8 mouse cellular contexts compared by ENCODE assay signal in the genomic region with DNA sequence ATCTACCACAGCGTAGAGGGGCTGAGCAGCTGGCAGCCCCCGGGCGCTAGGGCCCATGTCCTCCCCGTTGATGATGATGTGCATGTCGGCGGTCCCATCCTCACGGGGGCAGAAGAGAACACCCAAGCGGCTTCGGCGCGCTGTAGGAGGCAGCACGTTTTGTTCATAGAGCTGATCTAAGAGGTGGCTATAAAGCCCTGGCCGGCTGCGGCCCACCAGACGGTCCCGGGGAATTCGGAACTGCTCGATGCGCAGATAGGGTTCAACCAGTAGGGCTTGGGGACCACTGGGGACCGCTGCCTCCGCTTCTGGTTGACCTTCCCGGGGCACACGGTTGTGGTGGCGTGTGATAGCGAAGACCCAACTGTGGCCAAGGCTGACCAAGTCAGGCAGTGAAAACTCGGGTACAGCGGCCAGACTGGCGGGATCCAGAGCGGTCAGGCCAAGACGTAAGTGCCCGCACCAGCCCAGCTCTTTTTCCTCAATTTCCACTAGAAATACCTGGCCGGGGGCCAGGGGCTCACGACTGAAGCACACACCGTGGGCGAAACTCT. TPM values are rescaled to one million over a fixed set of nuclear protein-coding genes. Genes with fewer than 3 reads are reported as not detected.
DNase-seq lines count a peak whose midpoint lies in the region; ATAC-seq lines count a peak whose summit lies in the region.

A gene (plus strand): TSS at position 126 of the 554 bp plus-strand sequence.

- peak within 1 kb of the TSS; percentile 83 for H3K4me2 ChIP-seq in heart, embryonic 14.5 days (ENCODE audit: low read length)
- peak within 1 kb of the TSS; percentile 97 for H3K4me2 ChIP-seq in liver, embryonic 12.5 days

- peak; percentile 89 for ATAC-seq in CD4-positive, CD25-positive, alpha-beta regulatory T cell, adult 4 months
- ATAC-seq in heart, embryonic 14.5 days (ENCODE audit: insufficient number of reproducible peaks, insufficient read depth, low FRiP score, low read depth): peak; percentile 66
- ATAC-seq in liver, embryonic 12.5 days: peak; percentile 80

- peaks cover 7% of the 10 kb centered on the region; the same call in 1 of the 2 replicates for H3K4me1 ChIP-seq in brown adipose tissue, adult 24 weeks (ENCODE audit: control insufficient read depth, insufficient read depth, insufficient read length, low read length)
- peaks cover 29% of the 10 kb centered on the region for H3K4me1 ChIP-seq in forebrain, embryonic 10.5 days
- peaks cover 9 to 29% of the 10 kb centered on the region in 2 experiments; a peak in 3 of 4 replicates for H3K4me1 ChIP-seq in heart, embryonic 14.5 days (ENCODE audit: control insufficient read depth in 2 of 2, insufficient read depth in 2 of 2, low read length in 2 of 2)
- peaks cover 30% of the 10 kb centered on the region for H3K4me1 ChIP-seq in liver, embryonic 12.5 days

- H3K36me3 ChIP-seq in forebrain, embryonic 10.5 days (replicated peaks): peaks cover 32% of the 10 kb centered on the region
- peaks cover 51% of the 10 kb centered on the region for H3K36me3 ChIP-seq in heart, embryonic 14.5 days (ENCODE audit: control insufficient read depth, insufficient read depth, low read length)
- peaks cover 29% of the 10 kb centered on the region for H3K36me3 ChIP-seq in liver, embryonic 12.5 days
- peaks cover 5% of the 10 kb centered on the region for H3K36me3 ChIP-seq in splenic B cell, adult 2 months (ENCODE audit: control insufficient read depth, insufficient read depth, low read length, poor library complexity, severe bottlenecking)

- H3K9ac ChIP-seq in heart, embryonic 14.5 days (ENCODE audit: low read length): peak within 1 kb of the TSS; percentile 90
- peak within 1 kb of the TSS; percentile 83 for H3K9ac ChIP-seq in liver, embryonic 12.5 days

- 1% methylated on average over 35 of the region's 35 CpGs for WGBS in forebrain, embryonic 10.5 days
- WGBS in heart, embryonic 14.5 days: under 1% methylated on average over 35 of the region's 35 CpGs
- WGBS in liver, embryonic 12.5 days (ENCODE audit: insufficient replicate concordance): 2% methylated on average over 35 of the region's 35 CpGs

- peaks cover 6% of the 10 kb centered on the region; the same call in 1 of the 2 replicates for H3K27me3 ChIP-seq in forebrain, embryonic 10.5 days (ENCODE audit: poor library complexity, severe bottlenecking)
- no peaks in the 10 kb centered on the region for H3K27me3 ChIP-seq in heart, embryonic 14.5 days (ENCODE audit: control insufficient read depth, insufficient read depth, low read length)
- no peaks in the 10 kb centered on the region for H3K27me3 ChIP-seq in liver, embryonic 12.5 days (replicated peaks)
- H3K27me3 ChIP-seq in splenic B cell, adult 2 months (ENCODE audit: control insufficient read depth, insufficient read depth, low read length, poor library complexity, severe bottlenecking): no peaks in the 10 kb centered on the region

- peak within 1 kb of the TSS; percentile 94 for H3K27ac ChIP-seq in brown adipose tissue, adult 24 weeks (replicated peaks; ENCODE audit: low read depth, low read length)
- peak within 1 kb of the TSS; percentile 86 for H3K27ac ChIP-seq in forebrain, embryonic 10.5 days
- peak within 1 kb of the TSS; percentile 97 to 98 for H3K27ac ChIP-seq in heart, embryonic 14.5 days (replicated peaks in 1 of 2; ENCODE audit: control insufficient read depth in 1 of 2, insufficient read depth in 1 of 2, low read depth in 2 of 2, low read length in 2 of 2)
- peak within 1 kb of the TSS; percentile 85 for H3K27ac ChIP-seq in liver, embryonic 12.5 days

- DNase-seq in forebrain, embryonic 10.5 days (ENCODE audit: extremely low spot score, low spot score): peak; percentile 65
- DNase-seq in kidney, postnatal 10 days: peak; percentile 87
- peak; percentile 86 for DNase-seq in naive thymus-derived CD4-positive, alpha-beta T cell, adult 2 months (ENCODE audit: low read depth)
- DNase-seq in splenic B cell, adult 2 months (ENCODE audit: low read depth, low spot score): peak; percentile 88

- H3K9me3 ChIP-seq in forebrain, embryonic 10.5 days: no peaks in the 10 kb centered on the region
- H3K9me3 ChIP-seq in heart, embryonic 14.5 days (ENCODE audit: control insufficient read depth, low read length): no peaks in the 10 kb centered on the region
- H3K9me3 ChIP-seq in liver, embryonic 12.5 days (replicated peaks): no peaks in the 10 kb centered on the region

- H3K4me3 ChIP-seq in brown adipose tissue, adult 24 weeks (ENCODE audit: insufficient read depth, low read depth, low read length): peak within 1 kb of the TSS; percentile 83
- peak within 1 kb of the TSS; percentile 85 for H3K4me3 ChIP-seq in forebrain, embryonic 10.5 days
- H3K4me3 ChIP-seq in heart, embryonic 14.5 days (ENCODE audit: control insufficient read depth in 1 of 2, insufficient read depth in 1 of 2, low read depth in 1 of 2, low read length in 2 of 2): peak within 1 kb of the TSS; percentile 69 to 75
- H3K4me3 ChIP-seq in liver, embryonic 12.5 days: peak within 1 kb of the TSS; percentile 75

RNA-seq across cellular contexts. Expression of the gene that starts here (rescaled TPM):
- 100 to 1,000 TPM; 211 to 247 TPM for polyA plus RNA-seq in CD4-positive, CD25-positive, alpha-beta regulatory T cell, adult 4 months (2017; shearing (Covaris generic))
- polyA plus RNA-seq in brown adipose tissue, adult 24 weeks (2012; ENCODE audit: insufficient read depth, insufficient read length, missing spikeins): 44.9 and 55.0 TPM in 2 replicates
- 77.8 and 80.4 TPM in 2 replicates for polyA plus RNA-seq in forebrain, embryonic 10.5 days (2016; fragmentation: Nextera tagmentation; extraction: Ambion mirVana)
- polyA plus RNA-seq in heart, embryonic 14.5 days (2014; fragmentation: Nextera tagmentation; extraction: Ambion mirVana): 178 TPM in 2 replicates
- 66.7 and 69.3 TPM in 2 replicates for polyA plus RNA-seq in liver, embryonic 12.5 days (2016; fragmentation: Nextera tagmentation; extraction: Ambion mirVana)

Comparison
In these comparisons a context has a peak if more than half of its experiments do, and no peak if none do; other contexts are left out.
1. Peak in every context shown above with its lines: DNase-seq, ATAC-seq, H3K4me3 ChIP-seq and H3K27ac ChIP-seq.